Mouse (Mus musculus) kidney, postnatal 10 days (tissue): Measurements from ENCODE around the gene BC005537.
"Not testable (repeated sequence)": the region's sequence is repeated elsewhere in the genome, so short reads cannot be mapped to it uniquely, and the experiment has no call there.

Experiments used
- DNase-seq: peaks from one replicate; pipeline ENCODE4 v3.0.0; 2021; ENCODE audit warnings: mixed read lengths

The BC005537 gene

GRCm38 (mm10) chr13:24800674-24801307 lies 666 bp upstream of the BC005537 start:
- peak; percentile 98 for DNase-seq

- DNase-seq = peak; percentile 37
Observed at GRCm38 (mm10) chr13:24802131-24802691, 754 bp downstream of the BC005537 start.

GRCm38 (mm10) chr13:24803196-24803595 lies 1.7 kb downstream of the BC005537 start:
- no peak for DNase-seq

- DNase-seq = no peak
Observed at GRCm38 (mm10) chr13:24806079-24806478, 4.6 kb downstream of the BC005537 start.

- DNase-seq = no peak
Observed at GRCm38 (mm10) chr13:24812521-24812920, 11.1 kb downstream of the BC005537 start.

- DNase-seq = no peak
Observed at GRCm38 (mm10) chr13:24814616-24815015, 13.2 kb downstream of the BC005537 start.

GRCm38 (mm10) chr13:24816125-24817092 lies 15.0 kb downstream of the BC005537 start:
- no peak for DNase-seq

DNA sequence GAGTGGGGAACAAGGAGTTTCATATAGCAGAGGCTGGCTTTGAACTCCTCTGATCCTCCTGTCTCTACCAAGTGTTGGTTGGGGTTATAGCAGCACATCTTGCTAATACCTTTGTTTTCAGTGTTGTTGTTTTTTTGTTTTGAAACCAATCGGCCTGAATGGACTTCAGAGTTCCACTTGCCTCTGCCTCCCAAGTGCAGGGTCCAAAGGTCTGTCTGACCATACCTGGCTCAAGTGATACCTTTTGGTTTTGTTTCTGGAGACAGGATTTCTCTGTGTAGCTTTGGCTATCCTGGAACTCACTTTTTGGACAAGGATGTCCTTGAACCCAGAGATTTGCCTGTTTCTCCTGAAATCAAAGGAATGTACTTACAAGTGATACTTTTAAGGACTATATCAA lies 18.5 kb downstream of the BC005537 start:
- no peak for DNase-seq

- no peak for DNase-seq
Observed at GRCm38 (mm10) chr13:24822663-24823343, 21.3 kb downstream of the BC005537 start.

DNA sequence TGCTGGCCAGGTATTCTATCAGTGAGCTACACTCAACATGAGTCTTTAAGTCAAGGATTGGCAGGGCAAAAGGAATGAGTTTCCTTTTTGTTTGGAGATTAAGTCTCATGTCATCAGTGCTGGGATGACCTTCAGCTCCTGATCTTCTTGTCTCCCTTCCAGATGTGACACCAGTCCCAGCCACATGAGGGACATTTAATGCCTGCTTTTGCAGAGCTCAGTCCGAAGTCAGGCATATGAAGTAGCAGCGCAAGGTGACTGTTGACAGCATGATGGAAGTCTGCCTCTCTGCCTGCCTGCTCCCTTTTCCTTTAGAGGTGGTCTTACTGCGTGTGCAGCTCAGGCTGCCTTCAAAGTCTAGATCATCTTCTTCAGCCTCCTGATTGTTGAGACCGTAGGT lies 23.2 kb downstream of the BC005537 start:
- no peak for DNase-seq

GRCm38 (mm10) chr13:24825587-24825986 lies 24.1 kb downstream of the BC005537 start:
- DNase-seq = no peak

DNA sequence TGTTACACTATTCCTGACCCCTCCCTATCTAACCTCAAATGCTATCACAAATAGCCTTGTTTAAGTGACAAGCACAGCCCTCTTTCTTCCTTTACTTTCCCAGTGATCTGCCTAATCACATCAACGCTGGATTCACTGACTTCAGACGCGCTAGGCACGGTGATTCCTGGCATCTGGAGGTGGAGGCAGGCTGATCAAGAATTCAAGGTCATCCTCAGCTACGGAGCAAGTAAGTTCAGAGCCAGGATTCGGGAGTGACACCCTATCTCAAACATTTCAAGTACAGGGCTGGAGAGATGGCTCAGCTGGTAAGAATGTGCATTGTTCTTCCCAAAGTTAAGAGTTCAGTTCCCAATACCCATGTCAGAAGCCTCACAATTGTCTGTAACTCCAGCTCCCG lies 24.7 kb downstream of the BC005537 start:
- no peak for DNase-seq

- DNase-seq = no peak
Observed at GRCm38 (mm10) chr13:24830756-24831352, 29.4 kb downstream of the BC005537 start.

- DNase-seq = peak; percentile 97
Observed at GRCm38 (mm10) chr13:24831353-24832130, 30.1 kb downstream of the BC005537 start, which contains the start of the genes Acot13 and Tdp2. Acot13 (minus strand) TSS chr13:24831540. Tdp2 (plus strand) TSS chr13:24831679.

DNA sequence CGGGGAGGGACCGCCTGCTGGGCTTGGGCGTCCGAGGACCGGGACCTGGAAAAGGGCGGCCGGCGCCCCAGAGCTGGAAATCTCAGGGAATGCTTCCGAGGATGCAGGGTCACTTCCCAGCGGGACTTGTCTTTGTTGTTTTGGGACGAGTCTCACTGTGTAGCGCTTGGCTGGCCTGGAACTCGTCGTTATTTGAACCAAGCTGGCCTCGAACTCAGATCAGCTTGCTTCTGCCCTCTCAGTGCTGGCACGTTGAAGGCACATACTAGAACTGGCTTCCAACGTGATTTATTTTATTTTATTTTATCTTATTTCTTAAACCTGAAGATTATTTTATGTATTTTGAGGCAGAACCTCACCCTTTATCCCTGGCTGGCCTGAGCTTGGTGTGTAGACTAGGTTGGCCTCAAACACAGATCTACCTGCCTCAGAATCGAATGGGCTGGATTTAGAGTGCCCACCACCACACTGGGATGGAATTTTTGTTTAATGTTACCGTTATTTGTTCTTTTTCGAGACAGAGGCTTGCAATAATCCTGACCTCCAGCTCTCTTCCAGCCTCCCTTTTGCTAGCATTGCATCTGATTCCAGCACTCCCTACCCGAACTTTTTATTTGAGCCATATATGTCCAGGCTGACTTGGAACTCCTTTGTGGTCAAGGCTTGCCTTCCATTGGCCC lies 30.8 kb downstream of the BC005537 start:
- DNase-seq = no peak

DNA sequence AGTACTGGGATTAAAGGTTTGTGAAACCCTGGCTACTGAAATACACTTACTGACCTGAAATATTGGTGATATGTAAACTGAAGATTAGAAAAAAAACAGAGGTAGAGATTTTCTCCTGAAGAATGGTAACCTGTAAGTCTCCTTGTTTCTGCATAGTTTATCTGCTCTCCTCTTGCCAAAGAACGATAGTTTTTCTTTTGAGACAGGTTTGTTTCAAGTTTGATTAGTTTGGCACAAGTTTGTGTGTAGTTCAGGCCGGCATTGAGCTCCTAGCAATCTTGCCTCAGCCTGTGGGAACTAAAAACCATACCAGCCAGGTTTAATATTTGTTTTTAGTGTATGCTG lies 31.3 kb downstream of the BC005537 start:
- no peak for DNase-seq

DNA sequence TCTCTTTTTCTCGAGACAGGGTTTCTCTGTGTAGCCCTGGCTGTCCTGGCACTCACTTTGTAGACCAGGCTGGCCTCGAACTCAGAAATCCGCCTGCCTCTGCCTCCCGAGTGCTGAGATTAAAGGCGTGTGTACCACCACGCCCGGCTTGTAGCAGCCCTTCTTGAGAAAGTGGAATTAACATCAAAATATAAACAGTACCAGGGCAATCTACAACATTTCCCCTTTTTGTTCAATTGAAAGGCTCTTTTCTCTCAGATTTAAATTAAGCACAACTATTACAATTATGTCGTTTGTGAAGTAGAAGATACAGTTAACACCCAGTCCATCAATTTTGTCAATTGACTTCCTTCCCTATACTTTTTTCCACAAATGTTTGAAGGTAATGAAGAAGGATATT lies 36.3 kb downstream of the BC005537 start:
- DNase-seq = not testable (repeated sequence)

GRCm38 (mm10) chr13:24839831-24840230 lies 38.4 kb downstream of the BC005537 start:
- DNase-seq = no peak

- DNase-seq = no peak
Observed at GRCm38 (mm10) chr13:24841702-24842101, 40.2 kb downstream of the BC005537 start.

DNA sequence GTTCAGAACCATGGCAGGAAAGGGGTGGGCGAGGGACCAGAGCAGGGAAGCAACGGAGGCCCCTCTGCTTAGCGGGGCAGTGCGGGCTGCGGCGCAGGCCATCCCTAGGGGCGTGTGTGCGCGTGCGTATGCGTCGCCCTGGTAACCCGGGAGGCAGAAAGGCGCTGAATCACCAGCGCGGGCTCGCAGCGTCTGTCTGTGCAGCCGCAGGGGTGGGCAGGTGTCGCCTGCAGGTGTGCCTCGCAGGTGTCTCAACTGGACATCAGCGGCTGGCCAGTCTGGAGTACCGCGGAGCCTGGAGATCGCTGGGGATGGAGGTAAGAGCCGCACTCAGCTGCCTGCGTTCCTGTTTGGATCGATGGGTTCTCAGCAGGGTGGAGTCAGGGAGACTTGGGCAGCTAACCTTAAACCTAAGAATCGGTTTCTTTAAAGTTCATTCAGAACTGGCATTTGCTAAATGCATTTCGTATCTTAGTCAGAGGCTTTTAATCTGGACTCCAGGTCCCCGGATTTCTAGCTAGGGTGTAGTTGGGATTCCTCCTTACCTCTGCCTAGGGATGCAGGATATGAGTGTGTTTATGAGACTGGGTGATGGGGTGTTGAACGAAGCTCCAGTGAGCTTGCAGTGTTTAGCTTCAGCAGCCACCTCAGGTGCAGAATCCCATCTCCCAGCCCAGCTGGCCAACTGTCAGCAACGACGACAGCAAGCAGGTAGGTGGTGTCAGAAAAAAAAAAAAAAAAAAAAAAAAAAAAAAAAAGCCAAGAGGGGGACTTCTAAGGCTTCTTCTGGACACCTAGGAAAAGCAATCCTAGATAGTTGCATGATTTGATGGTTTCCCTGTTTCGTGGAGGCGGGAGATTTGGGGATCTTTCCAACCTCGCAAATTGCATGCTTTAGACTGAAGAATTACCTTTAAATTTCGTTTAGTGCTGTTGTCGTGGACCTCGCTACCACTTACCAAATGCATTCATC lies 43.8 kb downstream of the BC005537 start, which contains the start of gene D130043K22Rik:
Gene D130043K22Rik, plus strand, starts transcription at position 153 of the 973 bp plus-strand sequence.
- peak; percentile 54 for DNase-seq
